Mouse (Mus musculus) liver, embryonic 13.5 days (tissue): ENCODE measurements around the gene Fabp1. TPM values are rescaled to one million over a fixed set of nuclear protein-coding genes. Genes with fewer than 3 reads are reported as not detected.

Source experiments
- ATAC-seq: fragments of 200-750 bp; cut with Nextera tagmentation; 2 replicates; pipeline ENCODE4 v1.8.0; 2017; ENCODE audit warnings: low read depth, mild to moderate bottlenecking, moderate number of reproducible peaks, moderate library complexity
- DNase-seq: peaks from one replicate; pipeline ENCODE4 v3.0.0; 2022
- H3K27ac ChIP-seq: fragments of 300-500 bp; sonication (generic); 2 replicates; pipeline ENCODE4 v1.5.1; 2015; ENCODE audit warnings: moderate library complexity, mild to moderate bottlenecking, inconsistent platforms
- H3K27me3 ChIP-seq: fragments of 300-500 bp; sonication (generic); 2 replicates; pipeline ENCODE4 v1.6.1; 2015; ENCODE audit warnings: mild to moderate bottlenecking, inconsistent platforms
- H3K36me3 ChIP-seq: fragments of 300-500 bp; sonication (generic); 2 replicates; pipeline ENCODE4 v1.6.1; 2015; ENCODE audit warnings: mild to moderate bottlenecking, inconsistent platforms
- H3K4me1 ChIP-seq: fragments of 300-500 bp; sonication (generic); replicated peaks from 2 replicates; pipeline ENCODE4 v1.6.1; 2015; ENCODE audit warnings: inconsistent platforms
- H3K4me2 ChIP-seq: fragments of 300-500 bp; sonication (generic); 2 replicates; pipeline ENCODE4 v1.6.1; 2015; ENCODE audit warnings: inconsistent platforms, mild to moderate bottlenecking, moderate library complexity
- H3K4me3 ChIP-seq: fragments of 300-500 bp; sonication (generic); replicated peaks from 2 replicates; pipeline ENCODE4 v1.5.1; 2015; ENCODE audit warnings: mild to moderate bottlenecking, inconsistent platforms
- H3K9ac ChIP-seq: fragments of 300-500 bp; sonication (generic); 2 replicates; pipeline ENCODE4 v1.6.1; 2015; ENCODE audit warnings: mild to moderate bottlenecking, inconsistent platforms
- H3K9me3 ChIP-seq: fragments of 300-500 bp; sonication (generic); replicated peaks from 2 replicates; pipeline ENCODE4 v1.6.1; 2016; ENCODE audit warnings: inconsistent platforms
- WGBS: fragments of 180-500 bp; shearing (Covaris S2); methylation state at CpG from one replicate; pipeline ENCODE4 v1.1.7; 2015; ENCODE audit not compliant: insufficient replicate concordance; 5-methylcytosine and 5-hydroxymethylcytosine counted together
- polyA plus RNA-seq: library from polyadenylated mRNA; unstranded; fragments of >200 nt; fragmentation: Nextera tagmentation; extraction: Ambion mirVana; gene quantifications from 2 replicates; pipeline ENCODE4 v1.2.1, GENCODE M21; 2015

Gene Fabp1
- polyA plus RNA-seq, result 221 and 251 TPM in 2 replicates

DNA sequence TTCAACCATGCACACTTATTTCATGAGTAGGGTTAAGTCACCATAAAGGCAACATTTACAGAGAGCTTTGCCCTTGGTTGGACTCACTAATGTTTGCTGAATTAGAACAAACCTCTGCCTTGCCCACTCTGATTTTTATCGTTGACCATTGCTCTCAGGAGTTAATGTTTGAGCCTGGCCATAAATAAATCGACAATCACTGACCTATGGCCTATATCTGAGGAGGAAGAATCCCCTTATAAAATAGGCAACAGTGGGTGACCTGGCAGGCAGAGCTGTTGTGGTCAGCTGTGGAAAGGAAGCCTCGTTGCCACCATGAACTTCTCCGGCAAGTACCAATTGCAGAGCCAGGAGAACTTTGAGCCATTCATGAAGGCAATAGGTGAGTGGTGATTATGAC is at the start of gene Fabp1:
Fabp1 (plus strand) TSS at position 216 of the 400 bp plus-strand sequence.
- ATAC-seq, result peak; percentile 49; the same call in 1 of the 2 replicates
- Histone ChIP-seq H3K9ac (no peak within 1 kb of the TSS), H3K27ac (peak within 1 kb of the TSS; percentile 31; the same call in 1 of the 2 replicates), H3K27me3 (no peaks in the 10 kb centered on the region), H3K4me3 (peak within 1 kb of the TSS; percentile 32), H3K4me2 (peak within 1 kb of the TSS; percentile 39), H3K4me1 (peaks cover 16% of the 10 kb centered on the region; the same call in 1 of the 2 replicates), H3K36me3 (peaks cover 5% of the 10 kb centered on the region; the same call in 1 of the 2 replicates), H3K9me3 (no peaks in the 10 kb centered on the region)
- 54% methylated on average over 4 of the region's 4 CpGs for WGBS
- DNase-seq, result no peak

- Histone ChIP-seq H3K36me3 (no peaks in the 10 kb centered on the region), H3K4me2 (no peak overlapping the region), H3K9me3 (no peaks in the 10 kb centered on the region), H3K27ac (no peak overlapping the region), H3K4me1 (no peaks in the 10 kb centered on the region), H3K4me3 (no peak overlapping the region), H3K9ac (no peak overlapping the region), H3K27me3 (no peaks in the 10 kb centered on the region)
- DNase-seq (no peak), ATAC-seq (no peak)
- WGBS, result 44% methylated on average over 10 of the region's 10 CpGs
Observed at GRCm38 (mm10) chr6:71151098-71151497, 48.5 kb upstream of the Fabp1 start.

DNA sequence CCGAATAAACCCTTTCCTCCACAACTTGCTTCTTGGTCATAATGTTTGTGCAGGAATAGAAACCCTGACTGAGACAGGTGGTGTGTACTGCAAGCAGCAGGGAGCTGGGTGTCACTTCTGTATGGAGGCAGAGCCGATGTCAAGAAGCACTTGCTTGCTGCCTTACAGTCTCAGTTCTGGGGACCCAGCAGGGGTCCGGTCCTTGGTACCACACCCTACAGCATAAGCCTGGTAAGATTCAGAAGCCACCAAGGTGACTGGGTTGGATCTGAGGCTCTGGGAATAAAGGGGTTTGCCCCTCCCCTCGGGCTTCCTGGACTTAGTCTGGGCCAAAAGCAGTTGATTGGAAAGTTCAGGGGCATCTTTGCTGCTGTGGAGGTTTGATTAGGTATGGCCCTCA is 46.1 kb upstream of the Fabp1 start:
- DNase-seq (no peak), ATAC-seq (no peak)
- Histone ChIP-seq H3K9me3 (no peaks in the 10 kb centered on the region), H3K27ac (no peak overlapping the region), H3K9ac (no peak overlapping the region), H3K4me2 (no peak overlapping the region), H3K36me3 (no peaks in the 10 kb centered on the region), H3K4me3 (no peak overlapping the region), H3K27me3 (no peaks in the 10 kb centered on the region), H3K4me1 (no peaks in the 10 kb centered on the region)
- 55% methylated on average over 4 of the region's 4 CpGs for WGBS

GRCm38 (mm10) chr6:71154861-71155260 is 44.8 kb upstream of the Fabp1 start:
- H3K4me3 ChIP-seq, result no peak overlapping the region
- no peak for ATAC-seq
- H3K27ac ChIP-seq, result no peak overlapping the region
- WGBS, result 72% methylated on average over 6 of the region's 6 CpGs
- no peak overlapping the region for H3K9ac ChIP-seq
- H3K36me3 ChIP-seq, result no peaks in the 10 kb centered on the region
- DNase-seq, result no peak
- H3K4me2 ChIP-seq, result no peak overlapping the region
- H3K9me3 ChIP-seq, result no peaks in the 10 kb centered on the region
- H3K4me1 ChIP-seq, result no peaks in the 10 kb centered on the region
- no peaks in the 10 kb centered on the region for H3K27me3 ChIP-seq

DNA sequence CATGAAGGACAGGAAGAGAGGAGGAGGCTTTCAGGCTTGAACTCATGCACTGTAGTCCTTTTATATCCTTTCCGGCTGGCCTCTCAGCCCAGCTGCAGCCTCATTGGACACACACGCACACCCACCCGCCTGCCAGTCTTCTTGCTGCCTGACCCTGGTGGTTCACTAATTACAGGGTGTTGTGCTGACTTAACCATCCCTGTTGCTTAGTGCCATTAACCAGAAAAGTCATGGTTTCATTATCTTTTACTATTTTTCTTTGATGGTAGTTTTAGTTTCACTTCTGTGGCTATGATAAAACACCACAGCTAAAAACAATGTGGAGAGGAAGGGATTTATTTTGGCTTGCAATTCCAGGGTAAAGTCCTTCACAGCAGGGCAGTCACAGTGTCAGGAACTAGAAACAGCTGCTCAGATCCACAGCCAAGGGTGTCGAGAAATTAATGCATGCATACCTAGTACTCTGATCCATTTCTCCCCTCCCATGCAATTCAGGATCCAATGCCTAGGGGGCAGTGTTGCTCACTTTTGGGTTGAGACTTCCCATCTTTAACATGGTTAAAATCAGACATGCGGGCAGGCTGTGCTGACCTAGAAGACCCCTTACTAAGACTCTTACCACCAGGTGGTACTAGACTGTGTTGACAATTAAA is 42.8 kb upstream of the Fabp1 start:
- no peaks in the 10 kb centered on the region for H3K4me1 ChIP-seq
- H3K9ac ChIP-seq, result no peak overlapping the region
- no peaks in the 10 kb centered on the region for H3K36me3 ChIP-seq
- no peaks in the 10 kb centered on the region for H3K27me3 ChIP-seq
- no peak for ATAC-seq
- H3K27ac ChIP-seq, result no peak overlapping the region
- no peak overlapping the region for H3K4me3 ChIP-seq
- 69% methylated on average over 5 of the region's 5 CpGs for WGBS
- H3K4me2 ChIP-seq, result 0 out of 2 replicates have a peak overlapping the region, but pooled peaks have one; percentile 4
- no peak for DNase-seq
- H3K9me3 ChIP-seq, result no peaks in the 10 kb centered on the region

- H3K9ac ChIP-seq, result no peak overlapping the region
Observed at GRCm38 (mm10) chr6:71161290-71161689, 38.3 kb upstream of the Fabp1 start.

DNA sequence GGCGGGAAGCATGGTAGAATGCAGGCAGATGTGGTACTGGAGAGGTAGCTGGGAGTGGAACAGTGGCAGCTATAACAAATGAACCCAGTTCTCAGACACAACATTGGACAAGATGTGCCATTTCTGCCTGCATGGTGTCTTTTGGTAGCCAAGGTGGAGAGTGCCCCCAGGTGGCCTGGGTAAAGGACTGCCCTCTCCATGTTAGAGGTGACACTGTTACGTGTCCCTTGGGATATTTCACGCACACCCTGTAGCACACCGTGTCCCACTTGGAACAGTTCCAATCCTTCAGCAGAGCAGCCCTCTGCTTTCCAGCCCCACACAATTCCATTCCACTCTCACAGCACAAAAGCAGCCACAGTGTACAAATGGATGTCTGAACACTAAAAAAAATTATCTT is 37.4 kb upstream of the Fabp1 start:
- Histone ChIP-seq H3K4me1 (0 out of 2 replicates have a peak, but pooled peaks cover 4% of the 10 kb centered on the region), H3K4me2 (no peak overlapping the region), H3K27ac (no peak overlapping the region), H3K9ac (no peak overlapping the region), H3K9me3 (no peaks in the 10 kb centered on the region), H3K36me3 (no peaks in the 10 kb centered on the region), H3K27me3 (no peaks in the 10 kb centered on the region), H3K4me3 (no peak overlapping the region)
- ATAC-seq (no peak), DNase-seq (no peak)
- 53% methylated on average over 4 of the region's 4 CpGs for WGBS

More at GRCm38 (mm10) chr6:71161290-71161689, 38.3 kb upstream of the Fabp1 start:
- Histone ChIP-seq H3K4me2 (no peak overlapping the region), H3K4me3 (no peak overlapping the region), H3K4me1 (0 out of 2 replicates have a peak, but pooled peaks cover 4% of the 10 kb centered on the region), H3K27ac (no peak overlapping the region), H3K27me3 (no peaks in the 10 kb centered on the region), H3K36me3 (no peaks in the 10 kb centered on the region), H3K9me3 (no peaks in the 10 kb centered on the region)
- DNase-seq (no peak), ATAC-seq (no peak)
- WGBS, result 51% methylated on average over 7 of the region's 7 CpGs

- Histone ChIP-seq H3K27me3 (no peaks in the 10 kb centered on the region), H3K27ac (no peak overlapping the region), H3K36me3 (no peaks in the 10 kb centered on the region), H3K4me1 (0 out of 2 replicates have a peak, but pooled peaks cover 4% of the 10 kb centered on the region), H3K9ac (no peak overlapping the region), H3K4me2 (no peak overlapping the region), H3K4me3 (no peak overlapping the region), H3K9me3 (no peaks in the 10 kb centered on the region)
- WGBS, result 29% methylated on average over 6 of the region's 6 CpGs
- ATAC-seq, result peak; percentile 62
- DNase-seq, result no peak
Observed at GRCm38 (mm10) chr6:71164394-71164793, 35.2 kb upstream of the Fabp1 start.

- Histone ChIP-seq H3K4me1 (0 out of 2 replicates have a peak, but pooled peaks cover 4% of the 10 kb centered on the region), H3K36me3 (no peaks in the 10 kb centered on the region), H3K9ac (no peak overlapping the region), H3K9me3 (no peaks in the 10 kb centered on the region), H3K27ac (no peak overlapping the region), H3K4me2 (no peak overlapping the region), H3K27me3 (no peaks in the 10 kb centered on the region), H3K4me3 (no peak overlapping the region)
- no peak for DNase-seq
- ATAC-seq, result no peak
- WGBS, result 28% methylated on average over 6 of the region's 6 CpGs
Observed at GRCm38 (mm10) chr6:71166551-71167169, 33.0 kb upstream of the Fabp1 start.

- Histone ChIP-seq H3K27me3 (no peaks in the 10 kb centered on the region), H3K9me3 (no peaks in the 10 kb centered on the region), H3K4me2 (no peak overlapping the region), H3K27ac (no peak overlapping the region), H3K4me1 (no peaks in the 10 kb centered on the region), H3K36me3 (no peaks in the 10 kb centered on the region), H3K4me3 (no peak overlapping the region), H3K9ac (no peak overlapping the region)
- DNase-seq (no peak), ATAC-seq (no peak)
- 75% methylated on average over 10 of the region's 10 CpGs for WGBS
Observed at GRCm38 (mm10) chr6:71172812-71173580, 26.6 kb upstream of the Fabp1 start.

DNA sequence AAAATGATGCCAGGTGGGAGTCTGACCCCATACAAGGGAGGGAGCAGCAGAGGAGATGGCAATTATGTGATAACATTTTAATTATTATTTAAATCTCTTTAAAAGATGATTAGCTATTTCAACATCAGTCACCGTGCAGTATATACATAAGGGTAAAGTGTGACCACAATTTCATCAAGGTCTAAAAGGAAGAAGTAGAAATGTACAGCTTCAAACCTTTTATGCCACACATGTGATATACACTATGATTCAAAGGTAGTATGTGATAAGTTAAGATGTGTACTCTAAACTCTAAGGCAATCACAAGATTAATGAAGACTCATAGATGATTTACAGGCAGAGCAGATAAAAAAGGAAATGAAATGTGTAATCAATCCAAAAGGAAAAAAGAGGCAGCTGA is 19.0 kb upstream of the Fabp1 start:
- Histone ChIP-seq H3K27ac (no peak overlapping the region), H3K36me3 (no peaks in the 10 kb centered on the region), H3K4me2 (no peak overlapping the region), H3K4me3 (no peak overlapping the region), H3K4me1 (no peaks in the 10 kb centered on the region), H3K9ac (no peak overlapping the region), H3K27me3 (no peaks in the 10 kb centered on the region), H3K9me3 (no peaks in the 10 kb centered on the region)
- WGBS, result 51% methylated on average over 1 of the region's 1 CpGs
- ATAC-seq (no peak), DNase-seq (no peak)
